Mouse (Mus musculus): ENCODE results near the gene Tmem120a. TPM values are rescaled to one million over a fixed set of nuclear protein-coding genes. Genes with fewer than 3 reads are reported as not detected.

Gene Tmem120a
- polyA plus RNA-seq, 1 experiment = 184 TPM

GRCm38 (mm10) chr5:135697711-135698111 is 46.5 kb downstream of the Tmem120a start:
- Histone ChIP-seq H3K4me1 (ENCODE audit: control insufficient read depth, insufficient read depth, low read length) (no peaks in the 10 kb centered on the region), H3K27me3 (ENCODE audit: control insufficient read depth, insufficient read depth, low read length) (no peaks in the 10 kb centered on the region), H3K27ac (ENCODE audit: control insufficient read depth, insufficient read depth, low read depth, low read length) (no peak overlapping the region), H3K4me3 (ENCODE audit: control insufficient read depth, low read depth, low read length) (no peak overlapping the region), H3K36me3 (ENCODE audit: control insufficient read depth, insufficient read depth, low read length) (no peaks in the 10 kb centered on the region)
- TF ChIP-seq POLR2A (IDR thresholded peaks at IDR 0.05; ENCODE audit: control insufficient read depth, low read depth, low read length) = no peak
- TF ChIP-seq CTCF (IDR thresholded peaks at IDR 0.05; ENCODE audit: control insufficient read depth, insufficient read depth, insufficient replicate concordance, low read depth, low read length) = no peak

GRCm38 (mm10) chr5:135695277-135695721 is 48.9 kb downstream of the Tmem120a start:
- H3K4me1 ChIP-seq (ENCODE audit: control insufficient read depth, insufficient read depth, low read length) = no peaks in the 10 kb centered on the region
- H3K36me3 ChIP-seq (ENCODE audit: control insufficient read depth, insufficient read depth, low read length) = no peaks in the 10 kb centered on the region
- no peak overlapping the region for H3K27ac ChIP-seq (ENCODE audit: control insufficient read depth, insufficient read depth, low read depth, low read length)
- TF ChIP-seq POLR2A (IDR thresholded peaks at IDR 0.05; ENCODE audit: control insufficient read depth, low read depth, low read length) = no peak
- TF ChIP-seq CTCF (IDR thresholded peaks at IDR 0.05; ENCODE audit: control insufficient read depth, insufficient read depth, insufficient replicate concordance, low read depth, low read length) = no peak
- H3K27me3 ChIP-seq (ENCODE audit: control insufficient read depth, insufficient read depth, low read length) = no peaks in the 10 kb centered on the region
- H3K4me3 ChIP-seq (ENCODE audit: control insufficient read depth, low read depth, low read length) = no peak overlapping the region

GRCm38 (mm10) chr5:135693281-135693853 is 50.9 kb downstream of the Tmem120a start:
- H3K36me3 ChIP-seq (ENCODE audit: control insufficient read depth, insufficient read depth, low read length) = no peaks in the 10 kb centered on the region
- TF ChIP-seq POLR2A (IDR thresholded peaks at IDR 0.05; ENCODE audit: control insufficient read depth, low read depth, low read length) = no peak
- no peak for TF ChIP-seq CTCF (IDR thresholded peaks at IDR 0.05; ENCODE audit: control insufficient read depth, insufficient read depth, insufficient replicate concordance, low read depth, low read length)
- peaks cover 13% of the 10 kb centered on the region for H3K4me1 ChIP-seq (ENCODE audit: control insufficient read depth, insufficient read depth, low read length)
- H3K27ac ChIP-seq (ENCODE audit: control insufficient read depth, insufficient read depth, low read depth, low read length) = no peak overlapping the region
- H3K4me3 ChIP-seq (ENCODE audit: control insufficient read depth, low read depth, low read length) = no peak overlapping the region
- no peaks in the 10 kb centered on the region for H3K27me3 ChIP-seq (ENCODE audit: control insufficient read depth, insufficient read depth, low read length)

DNA sequence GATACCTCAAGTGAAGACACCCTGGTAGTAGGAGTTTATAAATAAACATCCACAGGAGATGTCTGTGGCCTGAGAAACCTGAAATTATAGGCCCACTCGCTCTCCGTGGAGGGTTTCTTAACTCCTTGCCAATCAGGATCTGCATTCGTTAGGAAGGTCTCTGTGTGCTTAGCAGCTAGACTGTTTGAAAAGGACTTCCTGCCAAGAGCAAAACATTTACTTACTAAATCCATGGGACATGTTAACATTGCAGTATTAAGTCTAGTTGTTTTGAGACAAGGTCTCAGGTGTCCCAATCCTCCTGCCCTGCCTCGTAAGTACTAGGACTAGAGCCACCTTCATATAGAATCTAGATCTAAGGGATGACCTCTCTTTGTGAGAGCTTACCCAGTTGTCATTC is 53.0 kb downstream of the Tmem120a start:
- Histone ChIP-seq H3K4me3 (ENCODE audit: control insufficient read depth, low read depth, low read length) (no peak overlapping the region), H3K4me1 (ENCODE audit: control insufficient read depth, insufficient read depth, low read length) (peaks cover 16% of the 10 kb centered on the region), H3K36me3 (ENCODE audit: control insufficient read depth, insufficient read depth, low read length) (no peaks in the 10 kb centered on the region), H3K27me3 (ENCODE audit: control insufficient read depth, insufficient read depth, low read length) (no peaks in the 10 kb centered on the region), H3K27ac (ENCODE audit: control insufficient read depth, insufficient read depth, low read depth, low read length) (no peak overlapping the region)
- TF ChIP-seq POLR2A (IDR thresholded peaks at IDR 0.05; ENCODE audit: control insufficient read depth, low read depth, low read length) = no peak
- TF ChIP-seq CTCF (IDR thresholded peaks at IDR 0.05; ENCODE audit: control insufficient read depth, insufficient read depth, insufficient replicate concordance, low read depth, low read length) = no peak

DNA sequence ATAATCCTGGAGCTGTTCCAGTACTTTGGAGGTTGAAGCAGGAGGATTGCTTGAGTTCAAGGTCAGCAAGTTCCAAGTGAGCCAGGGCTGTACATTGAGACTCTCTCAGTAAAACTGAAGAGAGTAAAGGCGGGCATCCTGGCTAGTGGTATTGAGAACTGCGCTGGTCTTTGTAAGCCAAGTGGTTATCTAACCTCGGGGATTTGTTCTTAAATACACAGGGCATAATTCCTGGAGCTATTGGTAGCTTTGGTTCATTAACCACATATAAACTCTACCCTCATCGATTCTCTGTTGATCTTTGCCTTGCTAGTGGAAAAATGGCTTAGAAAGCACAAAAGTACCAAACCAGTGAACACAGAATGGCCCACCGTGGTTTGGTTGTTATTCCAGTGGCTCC is 53.8 kb downstream of the Tmem120a start:
- TF ChIP-seq POLR2A (IDR thresholded peaks at IDR 0.05; ENCODE audit: control insufficient read depth, low read depth, low read length) = no peak
- no peak for TF ChIP-seq CTCF (IDR thresholded peaks at IDR 0.05; ENCODE audit: control insufficient read depth, insufficient read depth, insufficient replicate concordance, low read depth, low read length)
- H3K4me1 ChIP-seq (ENCODE audit: control insufficient read depth, insufficient read depth, low read length) = peaks cover 16% of the 10 kb centered on the region
- H3K27ac ChIP-seq (ENCODE audit: control insufficient read depth, insufficient read depth, low read depth, low read length) = no peak overlapping the region
- no peaks in the 10 kb centered on the region for H3K27me3 ChIP-seq (ENCODE audit: control insufficient read depth, insufficient read depth, low read length)
- no peak overlapping the region for H3K4me3 ChIP-seq (ENCODE audit: control insufficient read depth, low read depth, low read length)
- no peaks in the 10 kb centered on the region for H3K36me3 ChIP-seq (ENCODE audit: control insufficient read depth, insufficient read depth, low read length)

Other genes starting within 250 kb of the Tmem120a start
- 8.6 and 8.9 TPM in 2 replicates for gene Hip1, start 199.3 kb downstream of the Tmem120a start, polyA plus RNA-seq (2012; rRNA removed)
- not detected in 2 replicates for gene Ccl26, start 180.9 kb downstream of the Tmem120a start, polyA plus RNA-seq (2012; rRNA removed)
- 0.15 and 0.23 TPM in 2 replicates for gene Ccl24, start 171.4 kb downstream of the Tmem120a start, polyA plus RNA-seq (2012; rRNA removed)
- 53.7 and 64.0 TPM in 2 replicates for gene Rhbdd2, start 111.8 kb downstream of the Tmem120a start, polyA plus RNA-seq (2012; rRNA removed)
- gene Por, start 74.4 kb downstream of the Tmem120a start, polyA plus RNA-seq (2012; rRNA removed) = 22.9 and 26.1 TPM in 2 replicates
- 70.9 and 81.5 TPM in 2 replicates for gene Styxl1, start 33.9 kb upstream of the Tmem120a start, polyA plus RNA-seq (2012; rRNA removed)
- 68.7 and 75.6 TPM in 2 replicates for gene Mdh2, start 34.0 kb upstream of the Tmem120a start, polyA plus RNA-seq (2012; rRNA removed)
- 0.10 and 0.12 TPM in 2 replicates for gene Srrm3, start 62.4 kb upstream of the Tmem120a start, polyA plus RNA-seq (2012; rRNA removed)
- gene Hspb1, start 143.5 kb upstream of the Tmem120a start, polyA plus RNA-seq (2012; rRNA removed) = 49.6 and 51.0 TPM in 2 replicates
- gene Ywhag, start 190.2 kb upstream of the Tmem120a start, polyA plus RNA-seq (2012; rRNA removed) = 13.3 and 17.8 TPM in 2 replicates
- 0.62 and 0.63 TPM in 2 replicates for gene Ssc4d, start 230.1 kb upstream of the Tmem120a start, polyA plus RNA-seq (2012; rRNA removed)
- 0.79 and 1.0 TPM in 2 replicates for gene Zp3, start 235.7 kb upstream of the Tmem120a start, polyA plus RNA-seq (2012; rRNA removed)

All from testis, adult 2 months (tissue).